Mouse (Mus musculus) cerebellum, postnatal 4 days (tissue): ENCODE results near the gene Huwe1.

Experiments
- DNase-seq, 2 experiments: peaks; one replicate each; pipeline ENCODE4 v3.0.0; 2022; ENCODE audit warnings: low spot score in 2 of 2, mixed read lengths in 1 of 2

The Huwe1 gene

DNA sequence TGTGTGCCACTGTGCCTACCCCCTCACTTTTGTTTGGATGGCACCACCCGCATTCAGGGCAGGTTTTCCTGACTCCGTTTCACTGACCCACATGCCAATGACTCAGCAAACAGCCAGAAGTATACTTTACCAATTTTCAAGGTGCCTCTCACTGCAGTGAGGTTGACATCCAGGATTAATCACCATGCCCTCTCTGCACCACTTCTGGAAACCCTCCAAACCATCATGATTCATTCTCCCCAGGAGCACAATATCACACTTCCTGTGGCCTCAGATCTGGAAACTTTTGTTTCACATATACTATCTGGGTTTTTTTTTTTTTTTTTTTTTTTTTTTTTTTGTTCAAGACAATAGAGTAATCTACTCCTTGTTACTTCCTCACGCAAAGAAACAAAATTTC is 150.6 kb downstream of the Huwe1 start:
- no peak for DNase-seq
